Mouse (Mus musculus): ENCODE data around the gene Ern2. TPM values are rescaled to one million over a fixed set of nuclear protein-coding genes. Genes with fewer than 3 reads are reported as not detected.
A peak's percentile ranks its signal among the peaks of the same experiment; 100 is the strongest.

The Ern2 gene
- polyA plus RNA-seq, 1 experiment from 2014 or later = 0.12 TPM

GRCm38 (mm10) chr7:122219315-122219801 lies 33.4 kb upstream of the Ern2 start, which contains the start of gene Chp2:
TSS of gene Chp2 (plus strand) at chr7:122219496.
- no peaks in the 10 kb centered on the region for H3K4me1 ChIP-seq (replicated peaks; ENCODE audit: insufficient read depth, low read length)
- DNase-seq (ENCODE audit: low spot score) (peak; percentile 50), ATAC-seq (replicated peaks; ENCODE audit: low FRiP score, low read depth) (peak; percentile 52)
- H3K9ac ChIP-seq (ENCODE audit: low read depth, low read length) = 0 out of 2 replicates have a peak within 1 kb of the TSS, but pooled peaks have one; percentile 1
- H3K4me3 ChIP-seq (replicated peaks; ENCODE audit: low read depth, low read length) = peak within 1 kb of the TSS; percentile 24
- 11% methylated on average over 20 of the region's 20 CpGs for WGBS
- H3K36me3 ChIP-seq (ENCODE audit: insufficient read depth, low read length) = no peaks in the 10 kb centered on the region
- H3K9me3 ChIP-seq (replicated peaks; ENCODE audit: low read length) = no peaks in the 10 kb centered on the region
- H3K27me3 ChIP-seq (ENCODE audit: insufficient read depth, low read length) = no peaks in the 10 kb centered on the region
- H3K27ac ChIP-seq = no peak within 1 kb of the TSS
- TF ChIP-seq CTCF (IDR thresholded peaks at IDR 0.05; ENCODE audit: low read depth) = no peak
- peak within 1 kb of the TSS; percentile 55 for H3K4me2 ChIP-seq (ENCODE audit: low read length)

GRCm38 (mm10) chr7:122208276-122209021 lies 22.4 kb upstream of the Ern2 start:
- Histone ChIP-seq H3K9me3 (replicated peaks; ENCODE audit: low read length) (no peaks in the 10 kb centered on the region), H3K9ac (ENCODE audit: low read depth, low read length) (no peak overlapping the region), H3K36me3 (ENCODE audit: insufficient read depth, low read length) (no peaks in the 10 kb centered on the region), H3K27ac (no peak overlapping the region), H3K4me2 (ENCODE audit: low read length) (no peak overlapping the region), H3K4me3 (replicated peaks; ENCODE audit: low read depth, low read length) (no peak overlapping the region), H3K27me3 (ENCODE audit: insufficient read depth, low read length) (no peaks in the 10 kb centered on the region), H3K4me1 (replicated peaks; ENCODE audit: insufficient read depth, low read length) (no peaks in the 10 kb centered on the region)
- ATAC-seq (replicated peaks; ENCODE audit: low FRiP score, low read depth) (no peak), DNase-seq (ENCODE audit: low spot score) (no peak)
- WGBS = 34% methylated on average over 7 of the region's 7 CpGs
- no peak for TF ChIP-seq CTCF (IDR thresholded peaks at IDR 0.05; ENCODE audit: low read depth)

GRCm38 (mm10) chr7:122206121-122206520 lies 20.1 kb upstream of the Ern2 start:
- no peaks in the 10 kb centered on the region for H3K36me3 ChIP-seq (ENCODE audit: insufficient read depth, low read length)
- no peak for DNase-seq (ENCODE audit: low spot score)

GRCm38 (mm10) chr7:122203936-122204335 lies 17.9 kb upstream of the Ern2 start:
- H3K27me3 ChIP-seq (ENCODE audit: insufficient read depth, low read length) = no peaks in the 10 kb centered on the region
- no peak for ATAC-seq (replicated peaks; ENCODE audit: low FRiP score, low read depth)
- whole genome bisulfite sequencing = 24% methylated on average over 2 of the region's 2 CpGs
- H3K4me1 ChIP-seq (replicated peaks; ENCODE audit: insufficient read depth, low read length) = no peaks in the 10 kb centered on the region
- H3K4me2 ChIP-seq (ENCODE audit: low read length) = no peak overlapping the region
- H3K36me3 ChIP-seq (ENCODE audit: insufficient read depth, low read length) = no peaks in the 10 kb centered on the region
- no peak overlapping the region for H3K9ac ChIP-seq (ENCODE audit: low read depth, low read length)
- no peak overlapping the region for H3K4me3 ChIP-seq (replicated peaks; ENCODE audit: low read depth, low read length)
- no peaks in the 10 kb centered on the region for H3K9me3 ChIP-seq (replicated peaks; ENCODE audit: low read length)
- TF ChIP-seq CTCF (IDR thresholded peaks at IDR 0.05; ENCODE audit: low read depth) = no peak
- H3K27ac ChIP-seq = no peak overlapping the region
- no peak for DNase-seq (ENCODE audit: low spot score)

More at GRCm38 (mm10) chr7:122206121-122206520, 20.1 kb upstream of the Ern2 start:
- ATAC-seq (replicated peaks; ENCODE audit: low FRiP score, low read depth) = no peak
- TF ChIP-seq CTCF (IDR thresholded peaks at IDR 0.05; ENCODE audit: low read depth) = no peak
- Histone ChIP-seq H3K9me3 (replicated peaks; ENCODE audit: low read length) (no peaks in the 10 kb centered on the region), H3K4me3 (replicated peaks; ENCODE audit: low read depth, low read length) (no peak overlapping the region), H3K27me3 (ENCODE audit: insufficient read depth, low read length) (no peaks in the 10 kb centered on the region), H3K4me2 (ENCODE audit: low read length) (no peak overlapping the region), H3K9ac (ENCODE audit: low read depth, low read length) (no peak overlapping the region), H3K27ac (no peak overlapping the region), H3K4me1 (replicated peaks; ENCODE audit: insufficient read depth, low read length) (no peaks in the 10 kb centered on the region)
- 88% methylated on average over 2 of the region's 2 CpGs for WGBS

- H3K9ac ChIP-seq (ENCODE audit: low read depth, low read length) = no peak overlapping the region
- no peaks in the 10 kb centered on the region for H3K27me3 ChIP-seq (ENCODE audit: insufficient read depth, low read length)
- H3K4me1 ChIP-seq (replicated peaks; ENCODE audit: insufficient read depth, low read length) = no peaks in the 10 kb centered on the region
- TF ChIP-seq CTCF (IDR thresholded peaks at IDR 0.05; ENCODE audit: low read depth) = peak; percentile 77
- H3K36me3 ChIP-seq (ENCODE audit: insufficient read depth, low read length) = no peaks in the 10 kb centered on the region
- H3K4me3 ChIP-seq (replicated peaks; ENCODE audit: low read depth, low read length) = no peak overlapping the region
- DNase-seq (ENCODE audit: low spot score) (peak; percentile 74), ATAC-seq (replicated peaks; ENCODE audit: low FRiP score, low read depth) (no peak)
- H3K4me2 ChIP-seq (ENCODE audit: low read length) = no peak overlapping the region
- 31% methylated on average over 5 of the region's 5 CpGs for WGBS
- no peak overlapping the region for H3K27ac ChIP-seq
- no peaks in the 10 kb centered on the region for H3K9me3 ChIP-seq (replicated peaks; ENCODE audit: low read length)
These were observed 13.3 kb upstream of the Ern2 start for GRCm38 (mm10) chr7:122199296-122199695.

GRCm38 (mm10) chr7:122197306-122197705 lies 11.3 kb upstream of the Ern2 start:
- no peak overlapping the region for H3K4me2 ChIP-seq (ENCODE audit: low read length)
- H3K27ac ChIP-seq = no peak overlapping the region
- WGBS = 26% methylated on average over 4 of the region's 4 CpGs
- ATAC-seq (replicated peaks; ENCODE audit: low FRiP score, low read depth) = no peak
- H3K36me3 ChIP-seq (ENCODE audit: insufficient read depth, low read length) = no peaks in the 10 kb centered on the region
- H3K9me3 ChIP-seq (replicated peaks; ENCODE audit: low read length) = no peaks in the 10 kb centered on the region
- peak; percentile 57 for DNase-seq (ENCODE audit: low spot score)
- TF ChIP-seq CTCF (IDR thresholded peaks at IDR 0.05; ENCODE audit: low read depth) = peak; percentile 80
- H3K4me3 ChIP-seq (replicated peaks; ENCODE audit: low read depth, low read length) = no peak overlapping the region
- H3K9ac ChIP-seq (ENCODE audit: low read depth, low read length) = no peak overlapping the region
- no peaks in the 10 kb centered on the region for H3K27me3 ChIP-seq (ENCODE audit: insufficient read depth, low read length)
- no peaks in the 10 kb centered on the region for H3K4me1 ChIP-seq (replicated peaks; ENCODE audit: insufficient read depth, low read length)
